Mouse (Mus musculus) testis, adult 2 months (tissue): Measurements from ENCODE around the gene Bcl2l1. TPM values are rescaled to one million over a fixed set of nuclear protein-coding genes. Genes with fewer than 3 reads are reported as not detected.

ENCODE experiments used
- H3K27ac ChIP-seq: fragments of 200-500 bp; 2 replicates; pipeline ENCODE4 v1.5.1; 2012; ENCODE audit warnings: low read depth, low read length; ENCODE audit not compliant: control insufficient read depth, insufficient read depth
- H3K27me3 ChIP-seq: fragments of 200-500 bp; 2 replicates; pipeline ENCODE4 v1.6.1; 2012; ENCODE audit warnings: mild to moderate bottlenecking, low read length, moderate library complexity; ENCODE audit not compliant: control insufficient read depth, insufficient read depth
- H3K36me3 ChIP-seq: fragments of 200-500 bp; 2 replicates; pipeline ENCODE4 v1.6.1; 2012; ENCODE audit warnings: mild to moderate bottlenecking, low read length; ENCODE audit not compliant: control insufficient read depth, insufficient read depth
- H3K4me1 ChIP-seq: fragments of 200-500 bp; 2 replicates; pipeline ENCODE4 v1.6.1; 2012; ENCODE audit warnings: low read length; ENCODE audit not compliant: control insufficient read depth, insufficient read depth
- H3K4me3 ChIP-seq: fragments of 200-500 bp; 2 replicates; pipeline ENCODE4 v1.5.1; 2012; ENCODE audit warnings: low read depth, mild to moderate bottlenecking, low read length, moderate library complexity, mixed read lengths; ENCODE audit not compliant: control insufficient read depth
- CTCF ChIP-seq: fragments of 200-500 bp; IDR thresholded peaks from 2 replicates; pipeline ENCODE4 v1.5.1; 2012; ENCODE audit warnings: low read depth, mild to moderate bottlenecking, inconsistent platforms, low read length, moderate library complexity; ENCODE audit not compliant: control insufficient read depth, insufficient read depth, insufficient replicate concordance
- POLR2A ChIP-seq: fragments of 200-500 bp; IDR thresholded peaks from 2 replicates; pipeline ENCODE4 v1.6.1; 2012; ENCODE audit warnings: low read depth, mild to moderate bottlenecking, inconsistent platforms, low read length, moderate library complexity; ENCODE audit not compliant: control insufficient read depth
- polyA plus RNA-seq: library from polyadenylated mRNA; depleted of rRNA; stranded (reverse); fragments of >200 nt; gene quantifications from 2 replicates; pipeline ENCODE4 v1.2.3, GENCODE M21; 2012

Gene Bcl2l1
- polyA plus RNA-seq, 1 experiment, result 74.9 TPM

- Histone ChIP-seq H3K27me3 (no peaks in the 10 kb centered on the region), H3K4me1 (peaks cover 19% of the 10 kb centered on the region), H3K27ac (peak overlapping the region; percentile 74), H3K4me3 (peak overlapping the region; percentile 90), H3K36me3 (peaks cover 4% of the 10 kb centered on the region; the same call in 1 of the 2 replicates)
- TF ChIP-seq POLR2A (no peak), CTCF (no peak)
Measured at GRCm38 (mm10) chr2:152780466-152780865, 51.1 kb downstream of the Bcl2l1 start.

DNA sequence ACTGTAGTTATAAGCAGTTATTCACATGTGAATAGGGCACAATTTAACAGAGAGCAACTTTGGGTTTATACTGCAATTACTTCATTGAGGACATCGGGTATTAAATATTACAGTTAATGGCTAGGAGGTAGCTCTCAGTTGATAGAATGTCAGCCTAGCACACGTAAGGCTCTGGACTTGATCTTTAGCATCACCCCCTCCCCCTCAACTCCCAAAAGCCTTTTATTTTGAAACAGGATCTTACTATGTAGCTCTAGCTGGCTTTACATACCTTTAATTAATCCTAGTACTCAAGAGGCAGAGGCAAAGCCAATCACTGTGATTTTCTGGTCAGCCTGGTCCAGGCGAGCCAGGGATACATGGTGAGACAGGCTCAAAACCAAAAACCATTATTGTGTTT lies 54.4 kb downstream of the Bcl2l1 start:
- peak overlapping the region; percentile 51; the same call in 1 of the 2 replicates for H3K4me3 ChIP-seq
- peaks cover 4% of the 10 kb centered on the region; the same call in 1 of the 2 replicates for H3K36me3 ChIP-seq
- H3K27me3 ChIP-seq, result no peaks in the 10 kb centered on the region
- TF ChIP-seq POLR2A (no peak), CTCF (no peak)
- no peak overlapping the region for H3K27ac ChIP-seq
- peaks cover 15% of the 10 kb centered on the region for H3K4me1 ChIP-seq

DNA sequence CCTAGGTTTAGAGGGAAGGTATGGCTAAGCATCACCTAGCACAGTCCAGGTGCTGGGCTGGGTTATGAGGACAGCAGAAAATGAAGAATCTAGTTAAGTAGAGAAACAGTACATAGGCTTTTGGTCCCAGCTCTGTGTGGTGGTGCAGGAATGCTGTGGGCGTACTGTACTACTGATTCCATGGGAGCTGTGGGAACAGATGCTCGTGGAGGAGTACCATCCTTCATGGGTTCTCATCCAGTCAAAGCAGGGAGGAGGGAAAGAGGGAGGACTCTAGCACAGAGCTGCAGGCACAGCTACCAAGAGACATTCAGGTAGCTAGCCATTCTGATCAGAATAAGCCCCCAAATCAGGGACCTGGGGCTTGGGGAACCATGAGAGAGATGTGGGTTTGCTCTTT lies 55.1 kb downstream of the Bcl2l1 start:
- Histone ChIP-seq H3K36me3 (peaks cover 2% of the 10 kb centered on the region; the same call in 1 of the 2 replicates), H3K27me3 (no peaks in the 10 kb centered on the region), H3K27ac (no peak overlapping the region), H3K4me1 (peaks cover 10% of the 10 kb centered on the region), H3K4me3 (peak overlapping the region; percentile 12; the same call in 1 of the 2 replicates)
- TF ChIP-seq POLR2A (no peak), CTCF (no peak)

DNA sequence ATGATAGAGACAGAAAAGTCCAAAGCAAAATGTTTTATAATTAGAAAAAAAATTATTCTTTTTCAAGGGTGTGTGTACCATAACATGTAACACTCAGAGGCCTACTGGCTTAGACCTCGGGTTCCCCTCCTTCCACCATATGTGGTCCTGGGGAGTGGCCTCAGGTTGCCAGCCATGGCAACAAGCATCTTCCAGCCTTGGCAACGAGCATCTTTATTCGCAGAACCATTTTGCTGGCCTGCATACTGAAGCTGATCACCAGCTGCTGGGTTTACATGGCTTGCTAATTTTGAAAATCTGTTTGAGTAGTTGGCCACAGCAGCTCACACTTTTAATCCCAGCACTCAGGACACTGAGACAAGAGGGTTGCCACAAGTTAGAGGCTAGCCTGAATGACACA lies 55.5 kb downstream of the Bcl2l1 start:
- Histone ChIP-seq H3K27ac (no peak overlapping the region), H3K36me3 (peaks cover 2% of the 10 kb centered on the region; the same call in 1 of the 2 replicates), H3K4me3 (no peak overlapping the region), H3K27me3 (no peaks in the 10 kb centered on the region), H3K4me1 (peaks cover 6% of the 10 kb centered on the region)
- TF ChIP-seq POLR2A, result no peak
- no peak for TF ChIP-seq CTCF

DNA sequence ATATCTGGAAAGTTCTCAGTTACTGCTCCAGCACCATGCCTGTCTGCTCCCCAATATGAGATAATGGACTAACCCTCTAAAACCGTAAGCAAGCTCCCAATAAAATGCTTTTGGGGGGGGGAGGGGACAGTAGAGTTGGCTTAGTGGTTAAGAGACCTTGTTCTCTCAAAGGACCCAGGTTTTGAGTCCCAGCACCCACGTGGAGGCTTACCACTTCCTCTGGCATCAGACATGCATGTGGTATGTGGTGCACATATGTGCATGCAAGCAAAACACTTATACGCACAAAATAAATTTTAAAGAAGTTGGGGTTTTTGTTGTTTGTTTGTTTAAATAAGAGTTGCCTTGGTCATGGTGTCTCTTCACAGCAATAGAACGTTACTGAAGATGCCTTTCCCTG lies 56.2 kb downstream of the Bcl2l1 start:
- Histone ChIP-seq H3K27ac (no peak overlapping the region), H3K4me3 (no peak overlapping the region), H3K36me3 (no peaks in the 10 kb centered on the region), H3K4me1 (no peaks in the 10 kb centered on the region), H3K27me3 (no peaks in the 10 kb centered on the region)
- TF ChIP-seq POLR2A (no peak), CTCF (no peak)

DNA sequence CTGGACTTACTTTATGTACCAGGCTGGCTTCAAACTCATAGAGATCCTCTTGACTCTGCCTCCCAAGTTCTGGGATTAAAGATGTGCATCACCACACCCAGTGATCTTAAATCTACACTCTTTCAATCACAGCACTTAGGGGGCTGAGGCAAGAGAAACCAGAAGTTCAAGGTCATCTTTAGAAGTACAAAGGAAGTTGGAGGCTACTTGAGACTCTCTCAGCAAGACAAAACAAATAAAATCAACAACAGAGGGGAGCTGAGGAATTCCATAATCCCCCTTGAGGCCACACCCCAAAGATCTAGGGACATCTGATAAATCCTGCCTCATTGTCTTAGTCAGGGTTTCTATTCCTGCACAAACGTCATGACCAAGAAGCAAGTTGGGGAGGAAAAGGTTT lies 59.3 kb downstream of the Bcl2l1 start:
- no peaks in the 10 kb centered on the region for H3K36me3 ChIP-seq
- H3K27ac ChIP-seq, result no peak overlapping the region
- H3K27me3 ChIP-seq, result no peaks in the 10 kb centered on the region
- H3K4me3 ChIP-seq, result no peak overlapping the region
- TF ChIP-seq POLR2A (no peak), CTCF (no peak)
- peaks cover 1% of the 10 kb centered on the region for H3K4me1 ChIP-seq

GRCm38 (mm10) chr2:152771571-152771970 lies 60.0 kb downstream of the Bcl2l1 start:
- H3K36me3 ChIP-seq, result no peaks in the 10 kb centered on the region
- TF ChIP-seq POLR2A (no peak), CTCF (no peak)
- no peak overlapping the region for H3K4me3 ChIP-seq
- peaks cover 8% of the 10 kb centered on the region for H3K4me1 ChIP-seq
- H3K27me3 ChIP-seq, result no peaks in the 10 kb centered on the region
- no peak overlapping the region; the same call in 1 of the 2 replicates for H3K27ac ChIP-seq

GRCm38 (mm10) chr2:152769677-152770076 lies 61.9 kb downstream of the Bcl2l1 start:
- H3K27me3 ChIP-seq, result no peaks in the 10 kb centered on the region
- no peak overlapping the region for H3K4me3 ChIP-seq
- H3K27ac ChIP-seq, result no peak overlapping the region
- no peaks in the 10 kb centered on the region for H3K36me3 ChIP-seq
- no peak for TF ChIP-seq POLR2A
- no peak for TF ChIP-seq CTCF
- peaks cover 11% of the 10 kb centered on the region for H3K4me1 ChIP-seq
